Mouse (Mus musculus) heart, embryonic 12.5 days (tissue): Measurements from ENCODE around the gene Gm8890. TPM values are rescaled to one million over a fixed set of nuclear protein-coding genes. Genes with fewer than 3 reads are reported as not detected.
"Not testable (repeated sequence)": the region's sequence is repeated elsewhere in the genome, so short reads cannot be mapped to it uniquely, and the experiment has no call there.

ENCODE experiments used
- ATAC-seq: fragments of 200-750 bp; cut with Nextera tagmentation; 2 replicates; pipeline ENCODE4 v1.8.0; 2017; ENCODE audit warnings: moderate TSS enrichment, moderate library complexity; ENCODE audit not compliant: insufficient number of reproducible peaks, low FRiP score
- H3K27ac ChIP-seq: fragments of 300-500 bp; sonication (generic); 2 replicates; pipeline ENCODE4 v1.5.1; 2016; ENCODE audit warnings: mild to moderate bottlenecking, moderate library complexity; ENCODE audit not compliant: poor library complexity, severe bottlenecking
- H3K27me3 ChIP-seq: fragments of 300-500 bp; sonication (generic); replicated peaks from 2 replicates; pipeline ENCODE4 v1.6.1; 2016; ENCODE audit warnings: mild to moderate bottlenecking, moderate library complexity
- H3K36me3 ChIP-seq: fragments of 300-500 bp; sonication (generic); 2 replicates; pipeline ENCODE4 v1.6.1; 2016; ENCODE audit warnings: mild to moderate bottlenecking, moderate library complexity
- H3K4me1 ChIP-seq: fragments of 300-500 bp; sonication (generic); replicated peaks from 2 replicates; pipeline ENCODE4 v1.6.1; 2016; ENCODE audit warnings: mild to moderate bottlenecking
- H3K4me2 ChIP-seq: fragments of 300-500 bp; sonication (generic); 2 replicates; pipeline ENCODE4 v1.6.1; 2016; ENCODE audit warnings: mild to moderate bottlenecking, moderate library complexity
- H3K4me3 ChIP-seq: fragments of 300-500 bp; sonication (generic); 2 replicates; pipeline ENCODE4 v1.5.1; 2016; ENCODE audit warnings: mild to moderate bottlenecking
- H3K9ac ChIP-seq: fragments of 300-500 bp; sonication (generic); 2 replicates; pipeline ENCODE4 v1.6.1; 2016; ENCODE audit warnings: mild to moderate bottlenecking, moderate library complexity
- H3K9me3 ChIP-seq: fragments of 300-500 bp; sonication (generic); replicated peaks from 2 replicates; pipeline ENCODE4 v1.6.1; 2016; ENCODE audit warnings: mild to moderate bottlenecking, moderate library complexity
- WGBS: fragments of 180-500 bp; shearing (Covaris S2); methylation state at CpG from one replicate; pipeline ENCODE4 v1.1.7; 2016; 5-methylcytosine and 5-hydroxymethylcytosine counted together
- polyA plus RNA-seq: library from polyadenylated mRNA; unstranded; fragments of >200 nt; fragmentation: Nextera tagmentation; extraction: Ambion mirVana; gene quantifications from 2 replicates; pipeline ENCODE4 v1.2.1, GENCODE M21; 2016

The Gm8890 gene
- not detected in 2 replicates for polyA plus RNA-seq

DNA sequence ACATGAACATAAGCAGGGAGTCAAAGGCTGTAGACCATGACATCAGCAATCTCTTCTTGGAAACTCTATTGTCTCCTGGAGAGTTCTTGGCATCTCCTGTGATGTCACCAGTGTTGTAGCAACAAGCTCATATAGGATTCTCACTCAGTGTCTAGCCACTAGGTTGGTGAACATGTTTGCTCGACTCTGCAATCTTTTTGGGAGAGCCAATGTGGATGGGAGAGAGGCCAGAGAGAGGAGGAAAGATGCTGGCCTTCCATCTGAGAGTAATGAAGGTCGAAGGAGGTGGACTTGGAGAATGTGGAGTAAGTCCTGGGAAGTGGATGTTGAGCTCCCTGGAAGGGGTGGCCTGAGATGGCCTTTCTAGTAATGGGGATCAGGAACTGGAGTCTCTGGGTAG, at the start of gene Gm8890:
Gene Gm8890 (plus strand): TSS at position 301 of the 400 bp plus-strand sequence.
- H3K4me1 ChIP-seq, H3K4me3 ChIP-seq: not testable (repeated sequence)
- 38% methylated on average over 1 of the region's 2 CpGs for WGBS

DNA sequence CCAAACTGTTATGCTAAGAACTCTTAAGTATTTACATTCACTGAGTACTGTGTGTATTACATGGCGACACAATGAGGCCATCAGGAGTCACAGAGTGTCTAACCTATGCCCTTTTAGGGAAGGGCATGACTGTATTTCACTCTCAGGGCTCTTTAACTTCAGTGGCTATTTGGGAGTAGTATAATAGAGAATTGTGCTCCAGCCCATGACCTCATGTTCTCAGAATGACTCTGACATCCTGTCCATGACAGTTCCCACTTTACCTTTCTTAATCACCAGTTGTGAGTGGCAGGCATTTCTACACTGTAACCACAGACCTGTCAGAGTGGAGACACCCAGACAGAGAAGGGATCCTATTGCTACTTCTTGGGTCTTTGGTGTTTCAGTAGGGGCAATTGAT, 388 bp downstream of the Gm8890 start:
- not testable (repeated sequence) for ATAC-seq, H3K27ac ChIP-seq
- 63% methylated on average over 1 of the region's 1 CpGs for WGBS

More for the DNA sequence above, at the start of gene Gm8890:
- H3K4me2 ChIP-seq, ATAC-seq, H3K36me3 ChIP-seq, H3K9me3 ChIP-seq, H3K9ac ChIP-seq, H3K27ac ChIP-seq, H3K27me3 ChIP-seq: not testable (repeated sequence)

More for the DNA sequence above, 388 bp downstream of the Gm8890 start:
- not testable (repeated sequence) for H3K4me3 ChIP-seq, H3K4me1 ChIP-seq, H3K36me3 ChIP-seq, H3K27me3 ChIP-seq, H3K4me2 ChIP-seq, H3K9me3 ChIP-seq, H3K9ac ChIP-seq

Other genes with a start within 250 kb of the Gm8890 start
- gene Gm8879, start 128.4 kb upstream of the Gm8890 start, polyA plus RNA-seq = not detected in 2 replicates
- gene Gm5861, start 73.0 kb upstream of the Gm8890 start, polyA plus RNA-seq = not detected in 2 replicates
- not detected in 2 replicates for gene Speer1, start 85.5 kb downstream of the Gm8890 start, polyA plus RNA-seq
- gene Gm8897, start 160.4 kb downstream of the Gm8890 start, polyA plus RNA-seq = not detected in 2 replicates
- gene Gm8906, start 246.7 kb downstream of the Gm8890 start, polyA plus RNA-seq = not detected in 2 replicates